Mouse (Mus musculus) 3T3-L1 (cell line): ENCODE measurements around the gene Gpr161.
A peak's percentile ranks its signal among the peaks of the same experiment; 100 is the strongest.
"Not testable (repeated sequence)": the region's sequence is repeated elsewhere in the genome, so short reads cannot be mapped to it uniquely, and the experiment has no call there.

Experiments
- DNase-seq: peaks from one replicate; pipeline ENCODE4 v3.0.0-alpha.2; 2015; ENCODE audit warnings: low read depth, low spot score

The Gpr161 gene

DNA sequence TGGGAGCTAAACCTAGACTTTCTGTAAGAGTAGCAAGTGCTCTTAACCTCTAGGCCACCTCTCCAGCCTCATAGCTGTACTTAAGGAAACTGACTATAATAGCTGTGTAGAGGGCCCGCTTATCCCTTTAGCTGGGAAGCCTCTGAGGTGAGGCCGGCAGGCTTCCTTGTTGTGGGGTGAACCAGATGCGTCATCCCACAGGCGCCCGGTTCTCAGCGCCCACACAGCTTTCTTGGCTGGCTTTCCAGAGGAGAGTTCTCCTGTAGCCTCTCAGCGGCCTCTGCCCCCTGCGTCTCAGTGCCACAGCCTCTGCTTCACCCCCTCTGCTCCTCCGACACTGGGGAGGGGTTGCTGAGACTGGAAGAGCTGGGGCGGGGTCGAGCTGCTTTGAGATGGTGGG is 20.8 kb downstream of the Gpr161 start:
- DNase-seq: no peak

DNA sequence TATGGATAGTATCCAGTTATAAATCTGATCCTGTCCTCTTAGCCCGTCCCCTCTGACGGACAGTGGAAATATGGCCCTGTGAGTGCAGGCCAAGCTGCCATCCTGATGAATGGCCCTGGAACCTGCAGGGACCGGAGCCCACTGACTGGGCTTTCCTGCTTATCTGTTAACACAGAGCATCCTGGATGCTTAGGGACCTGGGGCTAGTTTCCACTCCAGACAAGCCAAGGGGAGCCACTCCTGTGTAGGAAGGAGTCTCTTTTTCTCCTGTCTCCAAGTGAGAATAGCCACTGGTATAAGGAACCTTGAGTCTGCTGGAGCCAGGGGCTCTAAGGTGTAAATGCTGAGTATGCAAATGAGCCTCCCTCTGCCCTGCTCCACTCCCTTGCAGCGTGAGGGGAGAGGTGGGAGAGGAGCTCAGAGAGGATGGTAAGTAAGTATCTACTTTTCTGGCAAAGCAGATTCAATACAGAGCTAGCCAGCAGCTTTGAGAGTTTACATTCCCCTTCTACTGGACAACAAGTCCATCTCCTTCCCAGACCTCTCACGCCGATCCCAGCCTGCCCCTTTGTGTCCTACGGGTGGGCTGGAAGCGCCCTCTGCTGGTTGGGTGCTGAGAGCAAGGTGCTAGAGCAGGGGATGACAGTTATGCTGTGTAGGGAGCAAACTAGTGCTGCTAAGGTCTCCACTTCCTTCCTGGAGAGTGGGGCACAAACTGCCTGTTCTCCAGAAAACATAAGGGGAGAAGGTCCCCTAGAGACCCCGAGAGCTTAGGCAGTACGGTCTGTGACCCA is 24.7 kb downstream of the Gpr161 start:
- DNase-seq: peak; percentile 81

DNA sequence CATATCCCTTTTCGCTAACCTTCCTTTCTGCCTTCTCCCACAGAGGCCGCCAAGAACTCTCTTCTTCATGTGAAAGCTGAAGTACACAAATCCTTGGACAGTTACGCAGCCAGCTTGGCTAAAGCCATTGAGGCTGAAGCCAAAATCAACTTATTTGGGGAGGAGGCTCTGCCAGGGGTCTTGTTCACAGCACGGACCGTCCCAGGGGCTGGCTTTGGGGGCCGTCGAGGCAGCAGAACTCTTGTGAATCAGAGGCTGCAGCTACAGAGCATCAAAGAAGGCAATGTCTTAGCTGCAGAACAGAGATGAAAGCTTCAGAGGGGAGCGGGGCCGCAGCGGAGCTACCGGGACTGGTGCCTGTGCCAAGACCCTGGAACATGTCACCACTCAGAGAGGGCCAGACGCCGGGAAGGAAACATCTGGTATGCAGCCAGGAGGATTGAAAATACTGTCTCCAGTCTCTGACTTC is 25.8 kb downstream of the Gpr161 start:
- no peak for DNase-seq

DNA sequence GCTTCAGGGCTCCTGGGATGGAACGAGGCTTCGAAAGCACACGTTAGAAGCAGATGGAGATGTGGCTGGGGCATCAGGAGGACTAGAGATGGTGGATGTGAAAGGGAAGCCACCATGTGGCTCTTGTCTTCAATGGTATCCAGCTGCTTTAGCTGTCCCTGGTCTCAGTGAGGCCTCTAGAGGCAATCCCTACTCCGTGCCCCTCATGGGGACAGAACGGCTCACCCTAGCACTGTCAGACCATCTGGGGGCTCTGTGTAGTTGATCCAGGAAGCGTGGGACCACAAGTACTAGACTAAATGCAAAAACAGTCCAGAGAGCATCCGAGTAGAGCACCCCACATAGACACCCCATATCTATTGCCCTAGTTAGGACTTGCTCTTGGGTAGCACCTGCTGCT is 26.3 kb downstream of the Gpr161 start:
- DNase-seq: no peak

DNA sequence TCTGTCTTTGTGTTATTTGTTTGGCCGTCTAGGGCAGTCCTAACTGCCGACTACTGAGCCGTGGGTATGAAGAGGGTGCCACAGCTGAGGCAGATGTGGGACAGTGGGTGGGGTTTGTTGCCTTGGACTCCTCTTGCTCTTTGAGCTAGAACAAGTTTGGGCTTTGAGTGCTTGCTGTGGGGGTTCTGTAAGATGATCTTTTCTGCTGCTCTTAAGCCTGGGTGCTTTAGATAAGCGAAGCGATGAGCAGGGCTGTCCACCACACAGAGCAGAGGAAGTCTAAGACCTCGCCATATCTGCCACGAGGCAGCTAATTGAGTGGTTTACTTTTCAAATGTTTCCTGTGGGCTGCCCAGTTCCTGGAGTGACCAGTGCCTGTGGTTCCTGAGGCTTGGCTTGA is 27.3 kb downstream of the Gpr161 start:
- DNase-seq: no peak

DNA sequence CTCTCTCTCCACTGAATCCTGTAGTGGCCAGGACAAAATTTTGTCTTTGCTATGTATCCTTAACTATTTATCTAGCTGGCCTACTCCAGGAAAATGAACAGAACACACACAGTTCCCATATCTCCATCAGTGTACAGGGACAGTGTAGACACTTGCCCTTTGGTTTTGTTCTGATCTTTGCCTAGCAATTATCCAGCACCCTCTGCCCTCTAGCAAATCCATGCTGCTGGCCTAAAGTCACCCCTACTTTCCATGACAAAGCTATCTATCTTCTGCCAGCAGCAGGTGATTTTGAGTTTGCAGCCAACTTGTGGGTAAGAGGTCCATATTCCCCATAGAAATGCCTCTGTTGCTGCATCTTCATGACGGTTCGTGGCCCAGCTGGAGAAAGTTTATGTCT is 31.8 kb downstream of the Gpr161 start:
- DNase-seq: no peak

DNA sequence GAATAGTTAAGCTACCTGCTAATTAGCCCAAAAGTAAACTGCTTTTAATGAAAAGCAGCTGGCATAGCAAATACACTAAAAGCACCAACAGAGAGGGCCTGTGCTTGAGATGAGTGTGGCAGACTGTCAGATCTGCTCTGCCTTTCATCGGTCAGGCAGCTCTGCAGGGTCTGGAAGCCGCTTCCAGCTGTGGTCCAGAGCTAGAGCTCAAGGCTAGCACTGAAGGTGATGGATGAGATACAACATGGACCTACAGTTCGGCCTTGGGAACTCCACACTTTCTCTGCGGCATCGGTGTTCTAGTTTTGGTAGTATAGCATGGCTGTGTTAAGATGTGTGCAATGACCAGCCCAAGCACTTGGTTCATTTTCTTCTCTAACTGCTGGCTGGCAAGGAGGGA is 32.2 kb downstream of the Gpr161 start:
- DNase-seq: no peak

DNA sequence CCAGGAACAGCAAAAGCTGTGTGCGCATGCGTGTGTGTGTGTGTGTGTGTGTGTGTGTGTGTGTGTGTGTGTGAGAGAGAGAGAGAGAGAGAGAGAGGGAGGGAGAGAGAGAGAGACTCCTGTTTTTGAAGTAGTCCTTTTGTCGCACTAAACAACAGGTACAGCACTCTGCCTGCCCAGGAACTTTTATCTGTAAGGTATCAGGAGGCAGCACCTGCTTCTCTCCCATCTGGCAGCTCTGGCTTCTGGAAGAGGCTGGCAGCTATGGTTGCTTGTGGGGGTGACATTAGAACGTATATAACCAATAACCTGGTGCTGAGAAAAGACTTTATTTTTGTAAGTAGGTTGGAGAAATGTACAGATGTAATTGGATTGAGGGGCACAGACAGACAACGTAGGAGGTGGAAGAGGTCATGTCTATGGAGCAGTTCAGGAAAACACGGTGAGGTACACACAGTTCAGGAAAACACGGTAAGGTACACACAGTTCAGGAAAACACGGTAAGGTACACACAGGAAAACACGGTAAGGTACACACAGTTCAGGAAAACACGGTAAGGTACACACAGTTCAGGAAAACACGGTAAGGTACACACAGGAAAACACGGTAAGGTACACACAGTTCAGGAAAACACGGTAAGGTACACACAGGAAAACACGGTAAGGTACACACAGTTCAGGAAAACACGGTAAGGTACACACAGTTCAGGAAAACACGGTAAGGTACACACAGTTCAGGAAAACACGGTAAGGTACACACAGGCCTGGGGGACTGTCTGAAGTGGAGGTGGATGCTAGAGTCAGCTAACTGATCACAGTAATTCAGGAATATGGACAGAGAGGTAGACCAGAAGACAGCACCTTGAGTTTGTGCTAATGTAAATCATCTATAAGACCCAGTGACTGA is 33.0 kb downstream of the Gpr161 start:
- not testable (repeated sequence) for DNase-seq

DNA sequence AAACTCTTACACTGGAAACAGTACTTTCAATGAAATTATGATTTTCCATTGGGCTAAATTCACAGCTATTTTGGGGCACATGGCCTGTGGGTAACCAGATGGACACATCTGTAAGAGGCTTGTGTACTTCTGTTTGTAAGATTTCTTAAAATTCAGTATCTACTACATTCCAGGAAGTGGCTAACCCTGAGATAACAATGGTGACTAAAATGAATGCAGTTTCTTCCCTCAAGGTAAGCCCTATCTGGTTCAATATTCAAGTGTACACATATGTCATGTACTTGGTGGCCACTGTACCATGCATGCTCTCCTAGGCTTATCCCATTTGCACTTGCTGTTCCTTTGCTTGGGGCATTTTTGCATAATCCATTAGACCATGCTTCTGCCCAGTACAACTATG is 35.3 kb downstream of the Gpr161 start:
- no peak for DNase-seq

DNA sequence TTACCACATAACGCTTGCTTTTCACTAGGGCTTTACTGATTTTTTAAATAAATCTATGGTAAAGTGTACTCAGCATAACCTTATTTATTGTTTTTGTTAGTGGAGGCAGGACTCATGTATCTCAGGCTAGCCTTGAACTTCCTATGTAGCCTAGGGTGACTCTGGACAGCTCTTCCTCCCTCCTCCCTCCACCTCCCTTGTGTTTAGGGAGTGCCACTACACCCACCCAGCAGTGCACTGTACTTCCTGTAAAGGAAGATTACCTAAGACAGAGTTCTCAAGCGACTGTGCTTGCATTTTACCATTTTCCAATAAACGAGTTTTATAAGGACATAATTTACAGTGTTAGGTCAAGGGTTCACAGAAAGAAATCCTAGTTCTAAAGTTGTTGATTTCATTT is 37.2 kb downstream of the Gpr161 start:
- no peak for DNase-seq

DNA sequence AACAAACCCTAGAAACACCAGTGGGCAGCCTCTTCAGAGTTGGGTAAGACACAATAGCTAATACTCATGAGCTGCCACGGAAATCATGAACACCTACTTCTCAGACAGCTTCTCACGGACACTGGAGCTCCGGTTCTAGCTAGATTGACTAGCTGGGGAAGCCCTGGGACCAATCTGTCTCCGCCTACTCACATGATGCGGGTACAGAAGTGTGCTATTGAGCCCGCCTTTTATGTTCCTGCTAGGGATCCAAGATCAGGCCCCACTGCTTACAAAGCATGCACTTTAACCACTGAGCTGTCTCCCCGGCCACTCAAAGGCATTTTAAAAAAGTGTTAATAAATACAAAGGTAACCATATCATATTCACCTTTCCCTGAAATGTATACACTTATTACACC is 46.5 kb downstream of the Gpr161 start:
- no peak for DNase-seq

DNA sequence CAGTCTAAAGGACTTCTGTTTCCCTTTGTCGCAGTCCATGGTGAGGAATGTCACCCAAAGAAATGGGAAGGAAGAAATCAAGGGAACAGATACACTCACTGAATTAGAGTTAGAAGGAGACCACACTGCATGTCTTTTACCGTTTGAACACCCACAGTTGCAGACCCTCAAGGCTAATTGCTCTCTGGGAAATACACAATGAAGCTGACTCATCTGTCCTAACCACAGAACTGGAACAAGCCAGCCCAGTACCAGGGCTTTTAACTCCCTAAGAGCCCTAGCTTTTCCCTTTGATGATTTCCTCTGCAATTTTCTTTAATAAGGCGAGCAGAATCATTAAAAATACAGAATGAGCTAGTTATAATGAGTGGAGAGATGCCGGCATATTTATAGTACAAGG is 48.9 kb downstream of the Gpr161 start:
- DNase-seq: peak; percentile 64

DNA sequence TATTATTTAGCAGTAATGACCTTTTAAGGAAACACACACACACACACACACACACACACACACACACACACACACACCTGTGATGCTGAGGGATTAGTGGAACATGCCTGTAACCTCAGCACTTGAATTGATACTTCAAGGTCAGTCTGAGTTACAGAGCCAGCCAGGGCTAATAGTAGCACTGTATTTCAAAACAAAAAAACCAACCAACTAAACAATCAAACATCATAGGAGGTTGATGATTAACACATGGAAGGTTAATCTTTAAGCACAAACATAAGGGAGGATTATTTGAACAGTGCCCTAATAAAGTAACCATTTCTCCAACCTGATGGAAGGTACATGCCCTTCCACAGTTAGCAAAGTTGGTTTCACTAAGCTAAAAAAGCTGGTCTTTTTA is 53.0 kb downstream of the Gpr161 start:
- no peak for DNase-seq

DNA sequence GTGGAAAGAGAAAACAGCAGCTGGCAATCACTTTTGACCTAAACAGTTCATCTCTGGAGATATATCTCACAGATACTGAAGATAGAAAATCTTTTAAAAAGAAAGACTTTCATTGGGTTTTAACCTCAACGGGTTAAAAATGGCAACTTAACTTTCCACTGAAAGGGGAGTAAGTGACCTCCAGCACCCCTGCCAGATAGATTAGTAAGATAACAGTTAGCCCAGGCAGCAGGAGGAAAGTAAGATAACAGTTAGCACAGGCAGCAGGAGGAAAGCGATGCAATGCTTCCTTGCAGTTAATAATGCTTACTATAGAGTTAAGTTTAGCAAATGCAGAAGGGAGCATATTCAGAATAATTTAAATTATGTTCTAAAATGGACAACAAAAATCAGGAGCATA is 60.8 kb downstream of the Gpr161 start:
- no peak for DNase-seq

DNA sequence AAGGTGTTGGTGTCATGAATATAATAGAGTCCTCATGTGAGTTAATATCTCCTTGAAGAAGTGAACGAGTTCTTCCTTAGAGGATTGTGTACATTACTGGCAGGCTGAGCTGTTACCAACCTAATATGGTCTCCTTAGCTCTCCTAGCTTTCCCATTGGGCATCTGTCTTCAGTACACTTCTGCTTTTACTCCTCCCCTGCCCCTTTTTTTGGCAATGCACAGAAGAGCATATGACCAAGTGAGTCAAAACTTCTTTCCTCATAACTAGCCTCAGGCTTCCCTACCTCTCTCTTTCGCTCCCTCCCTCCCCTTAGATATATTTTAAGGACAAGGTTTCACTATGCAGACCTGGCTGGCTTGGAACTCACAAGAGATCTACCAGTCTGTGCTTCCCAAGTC is 67.7 kb downstream of the Gpr161 start:
- peak; percentile 46 for DNase-seq

DNA sequence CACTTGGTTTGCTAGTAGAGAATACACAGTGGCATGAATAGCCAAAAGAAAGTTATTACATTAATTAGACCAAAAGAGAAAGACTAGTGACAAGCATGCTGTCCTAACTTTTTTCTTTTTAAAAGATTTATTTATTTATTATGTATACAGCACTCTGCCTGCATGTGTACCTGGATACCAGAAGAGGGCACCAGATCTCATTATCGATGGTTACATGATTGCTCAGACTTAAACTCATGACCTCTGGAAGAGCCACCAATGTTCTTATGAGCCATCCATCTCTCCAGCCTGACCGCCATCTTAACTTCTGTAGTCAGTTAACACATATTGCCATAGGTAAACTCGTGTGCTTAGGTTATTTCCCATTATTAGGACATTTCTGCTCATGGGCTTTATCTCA is 69.5 kb downstream of the Gpr161 start:
- peak; percentile 37 for DNase-seq

DNA sequence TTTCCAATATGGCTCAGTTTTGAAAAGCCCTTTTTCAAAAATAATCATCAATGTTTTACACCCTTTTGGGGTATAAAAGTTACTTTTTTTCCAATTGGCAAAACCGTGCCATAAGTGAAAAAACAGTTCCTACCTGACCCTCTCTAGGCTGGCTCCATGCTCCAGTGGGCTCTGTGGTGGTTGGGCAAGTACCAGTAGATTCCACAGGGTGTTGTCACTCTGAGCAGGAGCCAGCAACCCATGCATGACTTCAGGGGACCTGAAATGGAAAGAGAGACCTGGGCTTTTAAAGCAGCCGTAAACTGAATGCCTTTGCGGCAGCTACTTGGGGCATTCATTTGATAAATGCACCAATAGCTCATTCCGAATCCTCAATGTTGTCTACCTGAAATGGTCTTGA is 75.4 kb downstream of the Gpr161 start:
- no peak for DNase-seq

DNA sequence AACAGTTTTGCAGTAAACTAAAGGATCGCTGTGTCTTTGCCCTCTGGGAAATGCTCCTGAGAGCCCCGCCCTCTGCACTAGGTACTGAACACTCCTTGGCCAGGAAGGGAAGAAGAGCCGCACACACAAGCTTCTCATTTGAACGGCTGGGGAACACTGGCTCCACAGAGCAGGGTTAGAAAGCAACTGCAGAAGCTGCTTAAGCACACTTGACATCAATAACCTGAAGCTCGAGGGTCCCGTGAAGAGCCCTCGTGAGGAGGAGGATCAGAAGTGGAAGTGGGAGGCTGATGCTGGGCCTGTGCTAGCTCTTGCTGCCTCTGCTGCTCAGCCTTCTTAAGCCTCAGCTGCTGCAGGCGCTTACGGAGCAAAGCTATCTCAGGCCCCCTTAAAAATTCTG is 78.2 kb downstream of the Gpr161 start:
- no peak for DNase-seq
